Mouse (Mus musculus) forebrain, embryonic 13.5 days (tissue): ENCODE measurements around the gene Ror2. TPM values are rescaled to one million over a fixed set of nuclear protein-coding genes. Genes with fewer than 3 reads are reported as not detected.

ENCODE experiments used
- ATAC-seq: fragments of 200-750 bp; cut with Nextera tagmentation; 2 replicates; pipeline ENCODE4 v1.8.0; 2017
- H3K27ac ChIP-seq: fragments of 300-500 bp; sonication (generic); 2 replicates; pipeline ENCODE4 v1.5.1; 2015; ENCODE audit warnings: inconsistent platforms, mild to moderate bottlenecking, moderate library complexity
- H3K27me3 ChIP-seq: fragments of 300-500 bp; sonication (generic); 2 replicates; pipeline ENCODE4 v1.6.1; 2015; ENCODE audit warnings: mild to moderate bottlenecking, inconsistent platforms
- H3K36me3 ChIP-seq: fragments of 300-500 bp; sonication (generic); 2 replicates; pipeline ENCODE4 v1.6.1; 2015; ENCODE audit warnings: mild to moderate bottlenecking, inconsistent platforms; ENCODE audit not compliant: poor library complexity, severe bottlenecking
- H3K4me1 ChIP-seq: fragments of 300-500 bp; sonication (generic); 2 replicates; pipeline ENCODE4 v1.6.1; 2015; ENCODE audit warnings: inconsistent platforms
- H3K4me2 ChIP-seq: fragments of 300-500 bp; sonication (generic); 2 replicates; pipeline ENCODE4 v1.6.1; 2015; ENCODE audit warnings: inconsistent platforms, mild to moderate bottlenecking, moderate library complexity
- H3K4me3 ChIP-seq: fragments of 300-500 bp; sonication (generic); 2 replicates; pipeline ENCODE4 v1.5.1; 2015; ENCODE audit warnings: mild to moderate bottlenecking, inconsistent platforms
- H3K9ac ChIP-seq: fragments of 300-500 bp; sonication (generic); 2 replicates; pipeline ENCODE4 v1.6.1; 2015; ENCODE audit warnings: mild to moderate bottlenecking, inconsistent platforms
- H3K9me3 ChIP-seq: fragments of 300-500 bp; sonication (generic); replicated peaks from 2 replicates; pipeline ENCODE4 v1.6.1; 2016; ENCODE audit warnings: inconsistent platforms
- WGBS: fragments of 180-500 bp; shearing (Covaris S2); methylation state at CpG from one replicate; pipeline ENCODE4 v1.1.7; 2015; 5-methylcytosine and 5-hydroxymethylcytosine counted together
- polyA plus RNA-seq: library from polyadenylated mRNA; unstranded; fragments of >200 nt; fragmentation: Nextera tagmentation; extraction: Ambion mirVana; gene quantifications from 2 replicates; pipeline ENCODE4 v1.2.1, GENCODE M21; 2015

Gene Ror2
- polyA plus RNA-seq, 1 experiment from 2014 or later = 5.8 TPM

DNA sequence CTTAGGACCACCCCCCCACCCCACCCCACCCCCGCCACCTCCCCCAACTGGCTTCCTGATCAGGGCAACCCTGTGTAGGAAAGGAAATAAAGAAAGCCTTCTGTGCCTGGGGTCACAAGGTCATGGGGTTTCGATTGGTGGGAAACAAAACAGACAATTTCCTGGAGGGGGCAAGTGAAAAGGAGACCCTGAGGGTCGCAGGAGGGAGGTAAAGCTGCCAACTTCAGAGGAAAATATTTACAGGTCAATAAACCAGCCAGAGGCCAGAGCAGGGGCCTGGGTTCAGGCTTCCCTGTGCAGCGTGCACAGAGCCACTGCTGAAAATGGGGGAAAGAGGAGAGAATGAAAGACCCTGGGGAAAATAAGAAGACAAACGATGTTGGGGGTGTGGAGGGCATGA is 142.8 kb downstream of the Ror2 start:
- H3K4me2 ChIP-seq = no peak overlapping the region
- H3K4me3 ChIP-seq = no peak overlapping the region
- H3K4me1 ChIP-seq = 0 out of 2 replicates have a peak, but pooled peaks cover 3% of the 10 kb centered on the region
- H3K9me3 ChIP-seq = peaks cover 5% of the 10 kb centered on the region; the same call in 1 of the 2 replicates
- 18% methylated on average over 5 of the region's 5 CpGs for WGBS
- no peak overlapping the region for H3K9ac ChIP-seq
- H3K27ac ChIP-seq = no peak overlapping the region
- no peak for ATAC-seq
- H3K36me3 ChIP-seq = no peaks in the 10 kb centered on the region
- no peaks in the 10 kb centered on the region for H3K27me3 ChIP-seq

DNA sequence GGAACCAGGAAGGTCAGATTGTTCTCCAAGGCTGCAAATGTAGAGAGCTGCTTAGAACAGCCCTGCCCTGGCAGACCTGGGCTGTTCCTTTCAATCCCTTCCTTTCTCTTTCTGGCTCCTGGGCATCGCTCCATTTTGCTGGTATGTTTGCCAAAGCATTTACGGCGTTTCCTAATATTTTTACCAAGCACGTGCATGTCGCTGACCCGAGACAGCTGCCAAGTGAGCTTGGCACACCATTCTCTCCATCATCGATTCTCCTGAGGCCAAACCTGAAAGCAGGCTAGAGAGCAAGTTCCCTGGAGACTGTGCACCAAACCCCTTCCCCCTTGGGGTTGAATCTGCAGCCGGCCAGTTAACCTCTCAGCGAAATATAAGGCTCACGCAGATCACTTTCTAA is 143.7 kb downstream of the Ror2 start:
- no peaks in the 10 kb centered on the region for H3K36me3 ChIP-seq
- H3K27me3 ChIP-seq = no peaks in the 10 kb centered on the region
- H3K9me3 ChIP-seq = peaks cover 7% of the 10 kb centered on the region; the same call in 1 of the 2 replicates
- H3K4me1 ChIP-seq = 0 out of 2 replicates have a peak, but pooled peaks cover 3% of the 10 kb centered on the region
- 72% methylated on average over 10 of the region's 10 CpGs for WGBS
- no peak overlapping the region for H3K4me2 ChIP-seq
- H3K9ac ChIP-seq = no peak overlapping the region
- H3K4me3 ChIP-seq = no peak overlapping the region
- no peak overlapping the region for H3K27ac ChIP-seq
- no peak for ATAC-seq

DNA sequence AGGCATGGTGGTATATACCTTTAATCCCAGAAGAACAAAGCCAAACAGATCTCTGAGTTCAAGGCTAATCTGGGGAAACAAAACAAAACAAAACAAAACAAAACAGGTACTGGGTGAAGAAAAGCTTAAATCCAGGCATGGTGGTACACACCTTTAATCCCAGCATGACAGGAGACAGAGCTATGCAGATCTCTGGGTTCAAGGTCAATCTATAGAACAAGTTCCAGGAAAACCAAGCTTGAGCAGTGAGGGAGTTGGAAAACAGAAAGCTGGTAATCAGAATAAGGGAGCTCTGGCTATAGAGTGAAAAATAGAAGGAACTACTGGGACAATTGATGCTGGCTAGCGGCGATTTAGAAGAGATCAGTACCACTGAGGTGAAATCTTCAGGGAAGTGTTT is 145.6 kb downstream of the Ror2 start:
- ATAC-seq = no peak
- no peak overlapping the region for H3K4me3 ChIP-seq
- H3K4me1 ChIP-seq = 0 out of 2 replicates have a peak, but pooled peaks cover 3% of the 10 kb centered on the region
- no peaks in the 10 kb centered on the region for H3K36me3 ChIP-seq
- no peak overlapping the region for H3K9ac ChIP-seq
- 69% methylated on average over 2 of the region's 2 CpGs for WGBS
- no peak overlapping the region for H3K4me2 ChIP-seq
- H3K27me3 ChIP-seq = no peaks in the 10 kb centered on the region
- H3K9me3 ChIP-seq = peaks cover 7% of the 10 kb centered on the region; the same call in 1 of the 2 replicates
- no peak overlapping the region for H3K27ac ChIP-seq

DNA sequence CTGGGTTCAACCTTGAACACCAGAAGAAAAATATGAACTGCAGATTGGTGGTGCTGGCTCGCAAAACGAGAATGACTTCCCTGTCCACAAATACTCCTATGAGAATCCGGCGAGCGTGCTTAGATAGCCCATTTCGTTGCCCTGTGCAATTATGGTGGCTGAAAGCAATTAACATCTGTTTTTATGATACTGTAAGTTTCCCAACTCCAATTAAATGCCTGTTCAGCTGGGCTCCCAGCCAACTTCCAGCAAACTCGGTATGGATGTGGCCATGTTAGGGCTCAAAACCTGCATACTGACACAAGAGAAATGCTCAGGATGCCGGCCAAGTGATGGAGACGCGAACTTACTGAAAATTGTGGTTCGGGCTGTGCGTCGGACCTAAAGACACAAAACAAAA is 155.4 kb downstream of the Ror2 start:
- Histone ChIP-seq H3K4me2 (no peak overlapping the region), H3K9ac (no peak overlapping the region), H3K36me3 (no peaks in the 10 kb centered on the region), H3K27ac (no peak overlapping the region), H3K9me3 (no peaks in the 10 kb centered on the region), H3K4me1 (peaks cover 22% of the 10 kb centered on the region), H3K27me3 (no peaks in the 10 kb centered on the region), H3K4me3 (no peak overlapping the region)
- ATAC-seq = no peak
- WGBS = 56% methylated on average over 13 of the region's 13 CpGs

DNA sequence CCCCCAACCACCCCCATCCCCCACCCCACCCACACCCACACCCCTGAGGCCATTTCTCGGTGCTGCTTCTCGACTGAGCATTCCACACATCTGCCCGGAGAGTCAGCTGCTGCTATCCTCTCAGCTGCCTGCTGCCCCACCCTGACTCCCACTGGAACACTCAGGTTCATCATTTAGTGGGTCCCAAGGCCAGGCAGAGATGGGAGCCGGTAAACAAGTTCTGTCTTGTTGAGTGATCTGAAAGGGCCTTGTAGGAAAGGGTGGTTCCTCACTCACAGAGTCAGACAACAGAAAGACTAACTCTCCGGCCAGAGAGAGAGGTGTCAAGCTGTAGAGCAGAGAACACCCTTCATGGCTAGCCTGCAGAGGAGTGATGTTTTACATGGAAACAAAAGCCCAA is 155.9 kb downstream of the Ror2 start:
- Histone ChIP-seq H3K27me3 (no peaks in the 10 kb centered on the region), H3K36me3 (no peaks in the 10 kb centered on the region), H3K4me1 (peaks cover 22% of the 10 kb centered on the region), H3K4me3 (no peak overlapping the region), H3K9me3 (no peaks in the 10 kb centered on the region), H3K27ac (no peak overlapping the region), H3K9ac (no peak overlapping the region), H3K4me2 (no peak overlapping the region)
- WGBS = 77% methylated on average over 5 of the region's 5 CpGs
- ATAC-seq = no peak

DNA sequence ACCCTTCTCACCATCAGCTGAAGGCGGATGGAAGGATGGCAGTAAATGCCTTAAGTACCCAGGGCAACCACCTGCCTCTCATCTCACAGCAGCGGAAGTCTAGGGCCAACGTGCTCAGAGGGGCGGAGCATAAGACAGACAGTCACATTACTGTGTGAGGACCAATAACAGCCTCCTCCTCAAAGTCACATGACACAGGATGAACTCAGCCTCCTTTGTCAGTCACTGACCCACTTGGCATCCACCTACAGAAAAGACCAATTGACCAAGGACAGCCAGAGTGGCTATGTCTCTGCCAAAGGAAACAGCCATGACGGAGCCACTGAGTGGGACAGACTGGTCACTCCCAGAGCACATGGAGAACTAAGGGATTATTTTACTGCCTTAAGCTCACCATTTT is 160.3 kb downstream of the Ror2 start:
- 85% methylated on average over 5 of the region's 5 CpGs for WGBS
- ATAC-seq = no peak

DNA sequence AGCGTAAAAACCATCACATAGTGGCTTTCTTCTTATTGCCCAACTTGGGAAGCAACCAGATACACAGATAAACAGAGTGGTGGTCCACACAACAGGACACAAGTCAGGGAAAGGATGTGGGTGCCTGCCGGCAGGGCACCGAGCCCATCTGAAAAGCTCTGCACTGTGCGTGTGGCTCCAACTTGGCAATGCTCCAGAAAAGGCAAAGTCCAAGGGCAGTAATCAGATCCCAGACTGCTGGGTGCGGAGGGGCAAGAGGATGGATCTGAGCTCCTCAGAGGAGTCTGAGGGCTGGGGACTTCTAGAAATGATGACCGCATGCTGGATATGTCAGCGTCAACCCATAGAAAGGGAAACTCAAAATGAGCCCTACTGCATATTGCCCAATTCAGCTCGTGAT is 163.8 kb downstream of the Ror2 start:
- Histone ChIP-seq H3K4me1 (peaks cover 25% of the 10 kb centered on the region), H3K9me3 (no peaks in the 10 kb centered on the region), H3K36me3 (no peaks in the 10 kb centered on the region), H3K4me3 (no peak overlapping the region), H3K9ac (no peak overlapping the region), H3K4me2 (no peak overlapping the region), H3K27me3 (no peaks in the 10 kb centered on the region), H3K27ac (no peak overlapping the region)
- no peak for ATAC-seq
- WGBS = 83% methylated on average over 8 of the region's 8 CpGs

More for the DNA sequence above, 160.3 kb downstream of the Ror2 start:
- Histone ChIP-seq H3K4me1 (peaks cover 23% of the 10 kb centered on the region), H3K27me3 (no peaks in the 10 kb centered on the region), H3K9me3 (no peaks in the 10 kb centered on the region), H3K27ac (no peak overlapping the region), H3K4me2 (no peak overlapping the region), H3K4me3 (no peak overlapping the region), H3K36me3 (no peaks in the 10 kb centered on the region), H3K9ac (no peak overlapping the region)

DNA sequence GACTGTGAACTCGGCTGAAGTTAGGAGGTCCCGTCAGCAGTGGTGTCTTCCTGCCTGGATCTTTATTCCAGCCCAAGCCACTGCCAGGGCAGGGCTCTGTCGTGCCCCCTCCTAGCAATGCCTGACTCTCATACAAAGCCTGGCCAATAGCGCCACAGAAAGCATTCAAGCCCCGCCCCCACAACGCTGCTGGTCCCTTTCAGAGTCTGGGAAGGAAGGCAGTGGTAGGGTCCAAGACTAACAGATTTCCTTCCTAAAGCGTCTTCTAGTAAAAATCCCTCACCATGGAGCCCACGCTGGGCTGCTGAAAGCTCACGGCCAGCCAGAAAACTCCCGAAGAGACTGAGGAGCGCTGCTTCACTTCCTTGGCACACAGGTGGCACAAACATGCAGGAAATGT is 165.0 kb downstream of the Ror2 start:
- H3K4me2 ChIP-seq = peak overlapping the region; percentile 32
- H3K27me3 ChIP-seq = no peaks in the 10 kb centered on the region
- WGBS = 12% methylated on average over 11 of the region's 11 CpGs
- H3K27ac ChIP-seq = no peak overlapping the region
- H3K9ac ChIP-seq = no peak overlapping the region
- ATAC-seq = peak; percentile 61; the same call in 1 of the 2 replicates
- peaks cover 25% of the 10 kb centered on the region for H3K4me1 ChIP-seq
- no peak overlapping the region for H3K4me3 ChIP-seq
- H3K9me3 ChIP-seq = no peaks in the 10 kb centered on the region
- no peaks in the 10 kb centered on the region for H3K36me3 ChIP-seq

DNA sequence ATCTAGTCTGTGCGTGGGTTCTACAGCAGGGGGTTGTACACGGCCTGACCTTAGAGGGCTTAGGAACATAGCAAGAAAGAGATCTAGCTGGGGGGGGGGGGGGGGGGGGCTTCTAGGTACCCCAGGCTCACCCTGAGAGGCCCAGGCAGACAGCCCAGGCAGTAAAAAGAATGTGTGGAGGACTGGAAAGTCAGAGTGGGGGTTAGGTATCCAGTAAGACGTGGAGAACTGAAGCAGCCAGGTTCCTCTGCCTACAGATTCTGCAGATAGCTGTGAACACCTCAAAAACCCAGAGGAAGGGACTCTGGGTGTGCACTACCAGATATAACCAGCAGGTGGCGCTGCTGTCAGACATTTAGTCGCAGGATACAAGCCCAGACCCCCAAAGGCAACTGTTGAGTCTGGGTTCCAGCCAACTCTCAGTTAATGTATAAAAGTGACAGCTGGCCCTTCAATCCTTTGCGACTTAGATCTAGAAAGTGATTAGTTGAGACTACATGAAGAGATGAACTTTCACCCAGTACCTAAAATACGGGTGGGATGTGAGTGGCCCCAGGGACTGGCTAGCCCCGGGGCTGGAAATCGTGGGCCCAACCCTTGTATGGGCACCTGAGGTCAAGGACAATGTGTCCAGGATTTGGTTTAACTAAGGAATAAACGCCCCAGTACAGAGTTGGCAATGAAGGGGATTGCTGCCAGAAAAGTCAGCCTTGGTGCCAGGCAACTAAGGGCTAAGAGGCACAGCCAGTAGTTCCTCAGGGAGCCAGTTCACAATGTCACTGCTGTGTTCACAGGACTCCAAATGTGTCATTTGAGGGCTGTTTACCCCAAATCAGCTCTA is 166.1 kb downstream of the Ror2 start:
- ATAC-seq = peak; percentile 65
- H3K9ac ChIP-seq = no peak overlapping the region
- H3K4me3 ChIP-seq = no peak overlapping the region
- no peaks in the 10 kb centered on the region for H3K36me3 ChIP-seq
- no peak overlapping the region for H3K4me2 ChIP-seq
- 0 out of 2 replicates have a peak overlapping the region, but pooled peaks have one; percentile 2 for H3K27ac ChIP-seq
- no peaks in the 10 kb centered on the region for H3K27me3 ChIP-seq
- H3K9me3 ChIP-seq = no peaks in the 10 kb centered on the region
- peaks cover 25% of the 10 kb centered on the region for H3K4me1 ChIP-seq
- WGBS = 26% methylated on average over 10 of the region's 10 CpGs

DNA sequence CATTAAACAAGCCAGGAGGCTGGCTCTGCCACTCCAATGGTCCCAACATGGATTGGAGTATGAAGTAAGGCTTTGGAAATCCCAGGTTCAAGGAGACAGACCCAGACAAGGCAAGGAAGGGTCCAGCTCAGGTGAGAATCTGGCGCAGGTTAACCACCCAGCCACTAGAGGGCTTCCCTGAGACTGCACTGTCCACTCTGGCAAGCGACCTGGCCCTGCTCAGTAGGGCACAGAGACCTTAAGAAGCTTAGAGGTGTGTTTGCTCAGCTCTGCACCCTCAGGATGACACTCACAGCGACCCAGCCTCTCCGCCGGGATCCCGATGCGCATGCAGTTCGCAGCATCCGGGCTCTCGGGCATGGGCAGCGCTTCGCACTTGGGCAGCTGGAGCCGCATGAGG is 167.5 kb downstream of the Ror2 start:
- no peak for ATAC-seq
- Histone ChIP-seq H3K27me3 (no peaks in the 10 kb centered on the region), H3K36me3 (no peaks in the 10 kb centered on the region), H3K4me2 (no peak overlapping the region), H3K9ac (no peak overlapping the region), H3K4me3 (no peak overlapping the region), H3K4me1 (peaks cover 25% of the 10 kb centered on the region), H3K27ac (no peak overlapping the region), H3K9me3 (no peaks in the 10 kb centered on the region)
- WGBS = 79% methylated on average over 13 of the region's 13 CpGs

DNA sequence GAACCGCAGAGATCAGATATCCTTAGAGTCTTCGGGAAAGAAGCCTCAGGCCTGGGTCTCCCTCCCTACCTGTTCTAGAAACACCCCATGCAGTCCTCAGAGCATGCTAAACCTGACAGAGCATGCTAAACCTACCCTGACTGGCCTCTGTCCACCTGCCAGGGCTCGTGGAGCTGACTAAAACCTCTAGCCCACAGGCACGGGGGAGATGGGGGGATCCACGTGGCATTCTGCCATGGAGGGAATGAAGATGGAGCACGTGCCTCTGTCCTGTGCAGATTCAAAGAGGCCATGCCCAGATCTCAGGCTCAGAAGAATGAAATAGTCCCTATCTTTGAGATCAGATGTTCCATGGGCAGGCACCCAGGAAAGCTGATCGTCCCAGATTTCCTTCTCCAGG is 168.0 kb downstream of the Ror2 start:
- no peak overlapping the region for H3K27ac ChIP-seq
- no peaks in the 10 kb centered on the region for H3K27me3 ChIP-seq
- WGBS = 93% methylated on average over 7 of the region's 7 CpGs
- no peak overlapping the region for H3K4me3 ChIP-seq
- peaks cover 25% of the 10 kb centered on the region for H3K4me1 ChIP-seq
- no peaks in the 10 kb centered on the region for H3K9me3 ChIP-seq
- no peak overlapping the region for H3K4me2 ChIP-seq
- H3K9ac ChIP-seq = no peak overlapping the region
- no peak for ATAC-seq
- no peaks in the 10 kb centered on the region for H3K36me3 ChIP-seq

DNA sequence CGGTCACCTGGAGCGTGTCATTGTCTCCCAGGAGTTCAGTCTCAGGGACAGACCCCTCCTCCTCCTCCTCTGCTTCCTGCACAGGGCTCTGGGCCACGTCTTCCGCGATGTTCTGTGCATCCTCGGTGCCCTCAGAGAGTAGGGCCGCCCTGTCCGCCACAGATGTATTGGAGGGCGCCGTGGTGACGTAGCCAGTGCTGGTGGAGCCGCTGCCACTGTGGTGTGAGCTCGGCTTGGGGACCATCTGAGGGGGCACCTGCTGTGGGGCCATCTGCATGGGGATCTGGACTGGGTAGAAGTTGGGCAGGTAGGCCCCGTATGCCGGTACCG is 175.7 kb downstream of the Ror2 start:
- no peak overlapping the region for H3K27ac ChIP-seq
- H3K4me2 ChIP-seq = 0 out of 2 replicates have a peak overlapping the region, but pooled peaks have one; percentile 54
- ATAC-seq = peak; percentile 55
- H3K36me3 ChIP-seq = peaks cover 11% of the 10 kb centered on the region
- no peak overlapping the region for H3K4me3 ChIP-seq
- H3K9me3 ChIP-seq = no peaks in the 10 kb centered on the region
- 0 out of 2 replicates have a peak, but pooled peaks cover 6% of the 10 kb centered on the region for H3K4me1 ChIP-seq
- no peak overlapping the region for H3K9ac ChIP-seq
- no peaks in the 10 kb centered on the region for H3K27me3 ChIP-seq
- WGBS = 92% methylated on average over 16 of the region's 16 CpGs
